Mouse (Mus musculus): ENCODE results near the gene Gpc5.
"Not testable (repeated sequence)": the region's sequence is repeated elsewhere in the genome, so short reads cannot be mapped to it uniquely, and the experiment has no call there.

The Gpc5 gene

GRCm38 (mm10) chr14:115092081-115092480 is at the start of gene Gpc5:
Gpc5 (plus strand) TSS chr14:115092215.
- peak; percentile 23 for DNase-seq (ENCODE audit: low read depth)

- DNase-seq (ENCODE audit: low read depth) = no peak
Observed at GRCm38 (mm10) chr14:115042660-115043059, 49.4 kb upstream of the Gpc5 start.

- DNase-seq (ENCODE audit: low read depth) = no peak
Observed at GRCm38 (mm10) chr14:115044016-115044415, 48.0 kb upstream of the Gpc5 start.

GRCm38 (mm10) chr14:115045712-115046111 is 46.3 kb upstream of the Gpc5 start:
- DNase-seq (ENCODE audit: low read depth) = no peak

- DNase-seq (ENCODE audit: low read depth) = no peak
Observed at GRCm38 (mm10) chr14:115047316-115047715, 44.7 kb upstream of the Gpc5 start.

GRCm38 (mm10) chr14:115047990-115048862 is 43.8 kb upstream of the Gpc5 start:
- DNase-seq (ENCODE audit: low read depth) = no peak

- no peak for DNase-seq (ENCODE audit: low read depth)
Observed at GRCm38 (mm10) chr14:115048863-115049566, 43.0 kb upstream of the Gpc5 start.

- DNase-seq (ENCODE audit: low read depth) = no peak
Observed at GRCm38 (mm10) chr14:115049831-115050230, 42.2 kb upstream of the Gpc5 start.

GRCm38 (mm10) chr14:115051106-115051760 is 40.8 kb upstream of the Gpc5 start:
- no peak for DNase-seq (ENCODE audit: low read depth)

GRCm38 (mm10) chr14:115052371-115052770 is 39.6 kb upstream of the Gpc5 start:
- no peak for DNase-seq (ENCODE audit: low read depth)

GRCm38 (mm10) chr14:115054252-115054651 is 37.8 kb upstream of the Gpc5 start:
- no peak for DNase-seq (ENCODE audit: low read depth)

GRCm38 (mm10) chr14:115057524-115057923 is 34.5 kb upstream of the Gpc5 start:
- no peak for DNase-seq (ENCODE audit: low read depth)

GRCm38 (mm10) chr14:115066164-115066563 is 25.9 kb upstream of the Gpc5 start:
- not testable (repeated sequence) for DNase-seq (ENCODE audit: low read depth)

GRCm38 (mm10) chr14:115070534-115070933 is 21.5 kb upstream of the Gpc5 start:
- no peak for DNase-seq (ENCODE audit: low read depth)

- DNase-seq (ENCODE audit: low read depth) = no peak
Observed at GRCm38 (mm10) chr14:115077340-115077739, 14.7 kb upstream of the Gpc5 start.

- DNase-seq (ENCODE audit: low read depth) = no peak
Observed at GRCm38 (mm10) chr14:115078064-115078463, 14.0 kb upstream of the Gpc5 start.

- no peak for DNase-seq (ENCODE audit: low read depth)
Observed at GRCm38 (mm10) chr14:115081728-115082502, 10.1 kb upstream of the Gpc5 start.

- no peak for DNase-seq (ENCODE audit: low read depth)
Observed at GRCm38 (mm10) chr14:115090516-115090915, 1.5 kb upstream of the Gpc5 start.

GRCm38 (mm10) chr14:115092510-115092909 is 495 bp downstream of the Gpc5 start:
- no peak for DNase-seq (ENCODE audit: low read depth)

- DNase-seq (ENCODE audit: low read depth) = no peak
Observed at GRCm38 (mm10) chr14:115092952-115093351, 937 bp downstream of the Gpc5 start.

- no peak for DNase-seq (ENCODE audit: low read depth)
Observed at GRCm38 (mm10) chr14:115100617-115101299, 8.7 kb downstream of the Gpc5 start.

All from fibroblast of lung, adult 2 months (primary cell).